Mouse (Mus musculus) brain, embryonic 14.5 days (tissue): ENCODE data around the gene Iqch. TPM values are rescaled to one million over a fixed set of nuclear protein-coding genes. Genes with fewer than 3 reads are reported as not detected.

Experiments used
- DNase-seq: peaks from one replicate; pipeline ENCODE4 v3.0.0-alpha.2; 2011; ENCODE audit warnings: low read depth
- CTCF ChIP-seq: fragments of 200-500 bp; IDR thresholded peaks from 2 replicates; pipeline ENCODE4 v1.5.1; 2012; ENCODE audit warnings: inconsistent platforms, mild to moderate bottlenecking, moderate library complexity, borderline replicate concordance; ENCODE audit not compliant: insufficient read depth, insufficient read length; ENCODE audit errors: extremely low read depth
- POLR2A ChIP-seq: fragments of 200-500 bp; IDR thresholded peaks from 2 replicates; pipeline ENCODE4 v1.6.1; 2012; ENCODE audit warnings: mild to moderate bottlenecking, inconsistent platforms, borderline replicate concordance; ENCODE audit not compliant: poor library complexity, insufficient read depth, insufficient read length, severe bottlenecking; ENCODE audit errors: extremely low read depth
- polyA plus RNA-seq: library from polyadenylated mRNA; depleted of rRNA; stranded (reverse); fragments of >200 nt; gene quantifications from 2 replicates; pipeline ENCODE4 v1.2.3, GENCODE M21; 2012; rRNA removed

Gene Iqch
- polyA plus RNA-seq: 0.04 and 0.11 TPM in 2 replicates

DNA sequence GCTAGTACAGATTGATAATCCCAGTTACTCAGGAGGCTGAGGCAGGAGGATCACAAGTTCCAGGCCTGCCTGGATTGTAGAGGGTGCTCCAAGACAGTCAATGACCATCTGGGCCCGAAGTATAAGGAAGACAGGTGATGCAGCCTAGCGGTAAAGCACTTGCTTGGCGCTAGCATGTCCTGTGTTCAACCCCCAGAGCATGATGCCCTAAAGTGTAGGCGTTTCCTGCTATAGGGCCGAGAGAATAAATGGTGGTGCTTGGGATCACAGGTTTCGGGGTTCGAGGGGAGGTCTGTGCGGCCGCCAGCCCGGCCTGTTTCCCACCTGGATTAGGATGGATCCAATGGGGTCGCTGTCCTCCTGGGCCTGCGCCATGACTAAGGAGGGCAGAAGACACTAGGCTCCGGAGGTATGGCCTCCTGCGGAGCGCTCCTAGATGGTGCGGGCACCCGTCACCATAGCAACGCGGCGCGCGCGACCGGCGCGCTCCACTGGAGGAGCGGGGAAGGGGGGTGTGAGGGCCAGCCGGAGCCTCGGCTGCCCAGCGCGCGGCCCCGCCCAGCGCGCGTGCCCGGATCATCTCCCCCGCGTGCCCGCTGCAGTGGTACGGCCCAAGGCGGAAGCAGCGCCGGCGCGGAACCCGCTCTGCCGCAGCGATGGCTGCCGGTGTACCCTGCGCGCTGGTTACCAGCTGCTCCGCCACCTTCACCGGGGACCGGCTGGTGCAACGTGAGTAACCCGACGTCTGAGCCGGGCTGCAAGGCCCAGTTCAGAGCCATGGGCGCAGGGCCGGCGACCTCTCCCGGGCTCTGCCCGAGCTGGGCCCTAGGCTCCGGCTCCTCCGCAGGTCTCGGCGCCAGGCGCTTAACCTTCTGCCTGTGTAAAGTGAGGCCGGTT is at the start of gene Iqch, which contains the start of gene Aagab:
Iqch (minus strand) TSS at position 451 of the 897 bp plus-strand sequence.
Aagab (plus strand) TSS at position 618 of the 897 bp plus-strand sequence.
- DNase-seq: peak; percentile 98
- TF ChIP-seq CTCF (no peak), POLR2A (peak; percentile 88)

DNA sequence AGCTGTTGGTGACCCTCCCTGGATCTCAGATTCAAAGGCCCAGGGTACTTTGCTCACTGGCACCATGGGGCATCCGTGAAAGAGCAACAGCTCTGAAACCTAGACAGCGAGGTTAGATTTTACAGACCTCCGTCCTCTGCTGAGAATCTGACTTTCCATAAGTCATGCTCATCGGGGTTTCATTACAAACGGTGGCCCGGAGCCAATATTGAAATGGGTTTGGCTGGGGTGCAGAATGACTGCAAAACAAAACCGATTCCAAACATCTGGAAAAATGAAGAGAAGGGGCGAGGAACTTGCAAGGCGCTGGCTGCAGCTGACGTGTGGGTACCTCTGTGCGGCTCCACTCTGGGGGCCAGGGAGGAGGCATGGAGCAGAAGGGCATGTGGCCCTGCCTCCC is 49.3 kb upstream of the Iqch start:
- TF ChIP-seq POLR2A (no peak), CTCF (no peak)
- no peak for DNase-seq

DNA sequence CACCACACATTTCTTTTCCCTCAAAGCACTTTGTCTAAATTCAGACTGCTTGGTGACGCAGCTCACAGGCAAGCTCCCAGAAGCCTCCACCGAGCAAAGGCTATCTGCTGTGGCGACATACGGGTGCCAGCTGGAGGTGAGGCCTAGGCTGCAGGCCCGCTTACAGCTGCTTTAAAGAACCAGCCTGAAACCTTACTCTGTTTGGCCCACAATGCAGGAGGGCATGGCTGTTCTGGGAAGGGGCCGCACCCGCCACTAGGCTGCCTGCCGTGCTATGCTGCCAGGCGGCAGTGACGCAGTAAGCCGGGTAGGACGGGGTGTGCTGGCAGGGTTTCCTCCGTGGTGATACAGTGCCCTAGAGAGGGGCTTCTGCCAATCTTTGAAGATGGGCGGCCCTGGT is 48.6 kb upstream of the Iqch start:
- TF ChIP-seq POLR2A (no peak), CTCF (no peak)

DNA sequence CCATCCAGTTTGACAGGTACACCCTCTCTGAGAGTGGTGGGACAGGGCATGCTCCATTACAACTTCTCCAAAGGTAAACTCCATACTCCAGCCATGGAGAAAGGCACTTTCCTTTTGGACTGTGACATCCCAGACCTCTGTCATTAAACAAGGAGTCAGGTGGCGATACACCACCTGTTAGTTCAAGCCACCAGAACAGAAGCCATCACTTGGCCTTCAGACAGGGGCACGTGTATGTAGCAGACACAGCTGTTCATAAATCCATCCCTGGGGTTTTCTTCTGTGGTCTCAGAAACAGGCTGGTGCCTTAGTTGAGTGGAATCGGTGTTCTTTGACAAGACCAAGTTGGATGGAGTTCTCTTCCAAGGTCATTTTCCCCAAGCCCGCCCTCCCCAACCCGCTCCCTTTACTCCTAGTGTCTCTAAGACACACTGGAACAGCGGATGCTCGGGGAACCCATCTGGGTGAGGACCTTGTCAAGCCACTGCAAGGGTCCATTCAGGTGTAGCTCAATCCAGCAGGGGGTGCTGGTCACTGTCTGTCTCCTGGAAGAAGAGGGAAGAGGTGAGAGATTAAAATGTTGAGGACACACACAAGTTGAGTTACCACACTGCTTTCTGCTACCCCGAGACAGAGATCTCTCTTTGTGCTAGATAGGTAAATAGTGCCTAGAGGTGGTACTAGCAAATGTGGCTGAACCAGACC is 47.7 kb upstream of the Iqch start:
- TF ChIP-seq CTCF: peak; percentile 30; the same call in 1 of the 2 replicates
- no peak for TF ChIP-seq POLR2A
- DNase-seq: no peak

More for the DNA sequence above, 48.6 kb upstream of the Iqch start:
- DNase-seq: peak; percentile 43

DNA sequence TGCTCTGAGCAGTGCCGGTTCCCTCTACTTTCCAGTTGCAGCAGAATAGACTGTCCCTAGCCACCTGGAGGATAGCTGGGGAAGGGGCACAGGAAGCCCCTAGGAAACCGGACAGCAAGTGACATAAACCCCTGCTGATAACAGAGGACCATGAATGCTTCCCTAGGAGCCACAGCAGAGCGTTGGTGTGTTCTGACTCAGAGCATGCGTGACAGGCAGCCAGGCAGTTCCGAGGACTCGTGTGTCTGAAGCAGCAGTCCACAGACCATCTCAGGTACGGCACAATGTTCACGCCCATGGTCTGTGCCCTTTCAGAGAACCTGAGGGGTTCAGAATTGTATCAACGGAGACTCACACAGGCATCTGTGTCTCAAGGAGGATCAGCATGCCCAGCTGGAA is 46.2 kb upstream of the Iqch start:
- DNase-seq: no peak
- TF ChIP-seq POLR2A: no peak
- TF ChIP-seq CTCF: no peak

DNA sequence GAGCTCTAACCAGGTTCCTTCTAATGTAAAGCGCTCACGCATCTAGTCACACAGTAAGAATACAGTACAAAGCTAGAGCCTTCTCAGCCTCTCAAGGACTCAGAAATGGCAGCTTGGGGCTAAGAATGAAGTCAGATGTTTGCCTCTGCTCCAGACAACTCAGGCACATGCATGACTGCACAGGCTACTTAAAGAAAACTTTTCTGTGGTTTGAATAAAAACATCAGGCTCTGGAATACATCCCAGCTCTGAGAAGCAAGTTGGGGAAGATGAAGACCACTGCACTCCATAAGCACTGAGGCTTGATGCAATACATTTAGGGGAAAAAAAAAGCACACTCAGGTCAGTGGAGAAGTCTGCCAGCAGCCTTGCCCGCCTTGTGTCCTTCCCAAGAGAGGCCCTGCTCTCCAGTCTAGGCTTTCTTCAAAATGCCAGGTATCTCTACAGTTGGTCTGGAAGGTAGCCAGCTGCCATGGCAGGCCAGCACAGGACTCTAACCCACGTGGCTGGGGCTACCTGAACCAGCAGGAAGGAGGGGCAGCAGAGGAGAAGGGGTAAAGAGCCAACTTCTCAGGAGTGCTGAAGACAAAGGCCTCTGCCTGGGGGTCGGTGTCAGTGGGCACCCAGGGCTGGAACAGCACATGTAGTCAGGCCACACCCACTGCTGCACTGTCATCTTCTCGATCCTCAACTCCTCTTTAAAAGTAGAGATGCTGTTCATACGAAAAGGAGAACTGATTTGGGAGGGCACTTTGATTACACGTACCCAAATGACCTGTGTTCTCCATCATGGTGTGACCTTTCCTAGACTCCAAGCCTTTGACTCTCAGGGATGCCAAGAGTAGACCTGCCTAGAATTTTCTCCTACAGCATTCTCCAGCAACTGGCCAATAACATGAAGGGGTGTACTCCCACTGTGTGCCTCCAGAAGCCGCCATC is 45.6 kb upstream of the Iqch start:
- TF ChIP-seq POLR2A (no peak), CTCF (no peak)
- no peak for DNase-seq

DNA sequence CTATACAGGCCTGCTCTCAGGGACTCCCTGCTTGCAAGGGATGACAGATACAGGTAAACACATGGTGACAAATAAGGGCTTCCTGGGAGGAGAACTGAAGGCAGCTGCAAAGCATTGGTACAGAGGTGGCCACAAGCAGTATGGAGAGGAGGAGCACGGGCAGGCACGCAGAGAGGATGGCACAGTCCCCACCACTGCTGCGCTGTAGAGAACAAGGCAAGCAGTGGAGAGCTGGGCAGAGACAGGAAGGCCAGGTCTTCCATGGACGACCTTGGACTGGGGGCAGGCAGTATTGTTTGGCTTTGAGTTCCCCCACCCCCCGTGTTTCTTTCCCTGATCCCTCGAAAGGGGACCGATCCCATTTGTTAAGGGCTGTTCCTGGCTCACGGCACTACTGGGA is 42.8 kb upstream of the Iqch start:
- TF ChIP-seq POLR2A (no peak), CTCF (no peak)
- no peak for DNase-seq

DNA sequence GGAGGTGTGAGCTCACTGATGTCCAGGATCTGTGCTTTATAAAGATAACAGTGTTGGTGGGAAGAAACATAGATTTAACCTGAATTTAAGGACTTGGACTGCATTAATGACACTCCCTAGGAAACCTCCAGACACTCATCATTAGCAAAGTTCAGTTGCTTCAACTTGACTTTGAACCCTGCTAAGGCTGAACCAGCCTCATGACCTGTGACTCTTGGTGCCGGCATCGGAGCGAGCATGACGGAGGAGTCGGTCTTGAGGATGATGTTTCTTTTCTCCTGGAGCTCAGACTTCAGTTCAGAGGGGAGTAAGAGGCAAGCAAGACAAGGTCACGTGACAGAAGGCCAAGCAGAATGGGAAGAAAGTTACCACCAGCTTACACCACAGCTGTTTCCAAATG is 41.7 kb upstream of the Iqch start:
- no peak for DNase-seq
- TF ChIP-seq POLR2A: no peak
- no peak for TF ChIP-seq CTCF

DNA sequence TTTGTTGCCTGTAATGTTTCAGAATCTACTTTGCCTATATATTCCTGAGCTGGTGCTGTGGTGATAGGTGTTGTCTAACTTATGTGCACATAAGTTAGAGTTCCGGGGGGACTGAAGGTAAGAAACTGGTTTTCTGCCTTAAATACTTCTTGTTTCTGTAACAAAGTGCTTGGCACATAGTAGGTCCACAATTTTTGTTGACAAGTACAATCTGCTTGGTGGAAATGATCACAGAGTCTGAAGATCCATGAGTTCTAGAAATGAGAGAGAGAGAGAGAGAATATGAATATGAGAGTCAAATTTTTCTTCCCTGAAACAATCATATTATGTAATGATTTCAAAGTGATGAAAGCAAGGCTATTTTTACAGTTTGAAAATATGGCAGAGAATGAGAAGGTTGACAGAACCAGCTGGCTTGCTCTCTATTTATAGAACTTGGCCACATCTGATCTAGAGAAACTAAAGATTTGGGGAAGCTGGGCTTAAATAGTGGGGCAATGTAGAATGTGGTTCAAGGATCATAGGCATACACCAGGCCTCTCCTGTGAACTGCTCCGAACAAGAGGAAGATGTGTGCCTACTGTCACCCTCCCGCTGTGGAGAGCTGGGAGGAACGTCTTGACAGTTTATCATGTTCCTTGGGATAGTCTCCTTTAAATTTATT is 39.8 kb upstream of the Iqch start:
- TF ChIP-seq CTCF (no peak), POLR2A (no peak)
- no peak for DNase-seq

DNA sequence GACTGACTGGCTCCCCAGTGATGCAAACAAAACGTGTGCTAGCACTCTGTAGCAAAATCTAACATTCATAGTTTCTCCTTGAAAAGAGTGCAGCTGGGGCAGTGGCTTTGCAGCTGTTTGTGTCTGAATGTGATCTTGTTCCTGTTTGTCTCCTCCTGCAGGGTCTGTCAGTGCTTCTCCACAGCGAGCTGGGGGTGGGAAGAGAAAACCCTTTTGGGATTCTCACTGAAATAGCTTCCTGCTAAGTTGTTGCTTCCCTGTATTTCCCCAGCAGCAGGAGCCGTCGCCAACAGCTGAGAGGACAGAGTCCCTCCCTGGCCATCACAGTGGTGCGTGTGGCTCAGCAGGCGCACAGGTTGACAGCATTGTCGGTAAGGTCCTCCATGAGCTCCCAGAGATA is 33.8 kb upstream of the Iqch start:
- TF ChIP-seq POLR2A (no peak), CTCF (no peak)
- no peak for DNase-seq

DNA sequence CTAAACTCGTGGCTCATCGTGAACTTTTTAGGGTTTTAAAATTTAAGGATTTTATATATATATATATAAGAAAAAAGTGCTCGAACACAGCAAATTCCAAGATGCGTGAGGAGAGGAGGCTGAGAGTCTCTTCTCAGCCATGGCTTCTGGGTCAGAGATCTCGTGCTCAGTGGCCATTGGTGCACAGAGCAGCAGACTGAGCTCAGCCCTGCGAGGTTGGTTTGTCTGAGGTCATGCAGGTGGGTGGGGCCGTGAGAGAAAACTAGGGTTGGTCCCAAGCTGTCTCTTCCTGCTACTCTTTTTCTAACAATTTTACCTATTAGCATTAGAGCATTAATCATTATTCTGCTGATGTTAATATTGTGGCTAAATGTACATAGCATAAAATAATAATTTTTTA is 31.0 kb upstream of the Iqch start:
- DNase-seq: no peak
- TF ChIP-seq POLR2A: no peak

DNA sequence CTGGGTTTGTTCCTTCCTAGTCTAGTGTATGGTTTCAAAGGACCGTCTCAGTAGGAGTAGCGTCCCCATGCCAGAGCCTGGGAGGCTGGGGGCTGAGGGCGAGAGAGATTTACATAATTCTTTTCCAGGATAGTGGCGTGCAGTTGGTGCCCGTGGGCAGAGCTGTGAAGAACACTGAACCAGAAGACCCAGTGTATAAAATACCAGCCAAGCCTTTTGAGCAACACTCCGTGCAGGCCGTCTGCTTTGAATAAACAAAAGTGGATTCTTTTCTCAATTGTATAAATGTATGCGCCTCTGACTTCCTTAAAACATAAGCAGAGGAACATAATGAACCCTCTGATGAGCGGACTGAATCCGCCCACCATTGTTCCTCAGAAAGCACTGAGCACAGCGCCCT is 30.6 kb upstream of the Iqch start:
- TF ChIP-seq CTCF (no peak), POLR2A (no peak)
- peak; percentile 60 for DNase-seq

DNA sequence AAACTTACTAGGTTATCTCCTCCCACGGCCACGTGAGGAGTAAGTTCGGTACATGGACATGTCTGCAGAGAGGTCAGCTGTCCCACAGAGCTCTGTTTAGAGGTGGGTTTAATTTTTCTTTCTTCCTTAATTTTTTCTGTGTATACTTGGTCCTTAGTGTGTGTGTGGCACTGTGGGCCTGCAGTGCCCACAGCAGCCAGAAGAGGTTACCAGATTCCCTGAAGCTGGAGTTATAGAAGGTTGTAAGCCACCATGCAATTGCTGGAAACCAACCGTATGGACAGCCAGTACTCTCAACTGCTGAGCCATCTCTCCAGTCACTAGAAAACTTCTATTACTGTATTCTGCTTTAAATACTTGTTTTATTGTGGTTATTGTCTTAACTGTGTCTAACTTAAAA is 29.8 kb upstream of the Iqch start:
- DNase-seq: no peak
- TF ChIP-seq POLR2A: no peak
- TF ChIP-seq CTCF: peak; percentile 28; the same call in 1 of the 2 replicates
